Mouse (Mus musculus) spleen, adult 2 months (tissue): ENCODE results near the gene Nog.

Experiments
- CTCF ChIP-seq: fragments of 200-500 bp; IDR thresholded peaks from 2 replicates; pipeline ENCODE4 v1.5.1; 2011; ENCODE audit warnings: mild to moderate bottlenecking, inconsistent platforms; ENCODE audit not compliant: insufficient read depth, insufficient read length, insufficient replicate concordance; ENCODE audit errors: extremely low read depth
- POLR2A ChIP-seq: fragments of 200-500 bp; IDR thresholded peaks from 2 replicates; pipeline ENCODE4 v1.6.1; 2011; ENCODE audit warnings: low read depth, low read length, inconsistent platforms

DNA sequence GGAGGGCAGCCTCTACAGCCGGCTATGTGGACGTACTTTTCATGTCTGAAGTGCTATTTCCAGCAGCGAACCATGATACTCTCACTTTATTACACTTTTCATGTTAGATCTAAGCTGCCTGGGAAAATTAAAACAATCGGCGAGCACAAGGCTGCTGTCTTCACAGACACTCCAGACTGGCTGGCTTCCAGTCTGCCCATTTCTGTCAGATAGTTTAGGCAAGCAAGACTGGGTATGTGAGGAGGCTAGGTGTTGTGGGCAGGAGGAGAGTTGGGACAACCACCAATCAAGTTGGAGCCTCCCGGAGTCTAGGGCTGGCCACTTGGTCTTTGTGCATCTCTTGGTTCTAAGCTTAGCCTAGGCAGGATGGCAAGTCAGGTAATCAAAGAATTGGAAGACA, 17.5 kb upstream of the Nog start:
- no peak for TF ChIP-seq CTCF
- no peak for TF ChIP-seq POLR2A
